Mouse (Mus musculus) right cerebral cortex, adult 2 months (tissue): Measurements from ENCODE around the gene Idh3b.

Experiments used
- DNase-seq, 2 experiments: peaks; one replicate each; pipeline ENCODE4 v3.0.0; 2021 to 2022; ENCODE audit warnings: low spot score in 2 of 2

Idh3b gene

GRCm38 (mm10) chr2:130283854-130284654 is at the start of gene Idh3b:
TSS of gene Idh3b (minus strand) at chr2:130284547.
- DNase-seq, result peak; percentile 94 to 95

- DNase-seq, result no peak
These were observed 45.2 kb upstream of the Idh3b start for GRCm38 (mm10) chr2:130329502-130329901.

GRCm38 (mm10) chr2:130327057-130327456 is 42.7 kb upstream of the Idh3b start:
- DNase-seq, result no peak

- no peak for DNase-seq
These were observed 18.7 kb upstream of the Idh3b start for GRCm38 (mm10) chr2:130303014-130303413.

GRCm38 (mm10) chr2:130297580-130297979 is 13.2 kb upstream of the Idh3b start:
- no peak for DNase-seq

- DNase-seq, result no peak
These were observed 11.9 kb upstream of the Idh3b start for GRCm38 (mm10) chr2:130296134-130296745.

GRCm38 (mm10) chr2:130295331-130296133 is 11.2 kb upstream of the Idh3b start:
- peak in 1 of 2 experiments; percentile 45 for DNase-seq

GRCm38 (mm10) chr2:130294936-130295277 is 10.6 kb upstream of the Idh3b start, which contains the start of gene Ebf4:
TSS of gene Ebf4 (plus strand) at chr2:130295169.
- DNase-seq, result no peak

GRCm38 (mm10) chr2:130294218-130294935 is 10.0 kb upstream of the Idh3b start:
- no peak for DNase-seq

- no peak for DNase-seq
These were observed 9.1 kb upstream of the Idh3b start for GRCm38 (mm10) chr2:130293486-130293885.

GRCm38 (mm10) chr2:130293009-130293408 is 8.7 kb upstream of the Idh3b start:
- DNase-seq, result no peak

- DNase-seq, result peak; percentile 82 to 87
These were observed 7.1 kb upstream of the Idh3b start for GRCm38 (mm10) chr2:130291434-130291833.

GRCm38 (mm10) chr2:130289086-130289485 is 4.7 kb upstream of the Idh3b start:
- DNase-seq, result no peak

- no peak for DNase-seq
These were observed 3.5 kb downstream of the Idh3b start for GRCm38 (mm10) chr2:130280818-130281217.

GRCm38 (mm10) chr2:130280224-130280623 is 4.1 kb downstream of the Idh3b start:
- peak; percentile 44 to 59 for DNase-seq

- DNase-seq, result no peak
These were observed 4.7 kb downstream of the Idh3b start for GRCm38 (mm10) chr2:130279600-130280091.

- DNase-seq, result peak in 1 of 2 experiments; percentile 47
These were observed 8.7 kb downstream of the Idh3b start for GRCm38 (mm10) chr2:130275649-130276048.

GRCm38 (mm10) chr2:130274862-130275261 is 9.5 kb downstream of the Idh3b start:
- no peak for DNase-seq

- DNase-seq, result peak; percentile 100
These were observed 10.0 kb downstream of the Idh3b start, which contains the start of gene Nop56 for GRCm38 (mm10) chr2:130274149-130274861. TSS of gene Nop56 (plus strand) at chr2:130274430.

GRCm38 (mm10) chr2:130273732-130274131 is 10.6 kb downstream of the Idh3b start:
- no peak for DNase-seq

- no peak for DNase-seq
These were observed 16.3 kb downstream of the Idh3b start for GRCm38 (mm10) chr2:130268074-130268473.
